Mouse (Mus musculus) embryonic facial prominence, embryonic 14.5 days (tissue): Measurements from ENCODE around the gene Ermp1. TPM values are rescaled to one million over a fixed set of nuclear protein-coding genes. Genes with fewer than 3 reads are reported as not detected.

ENCODE experiments used
- ATAC-seq: fragments of 200-750 bp; cut with Nextera tagmentation; 2 replicates; pipeline ENCODE4 v1.8.0; 2017; ENCODE audit warnings: low read depth, moderate number of reproducible peaks, moderate TSS enrichment
- DNase-seq: peaks from one replicate; pipeline ENCODE4 v3.0.0-alpha.2; 2015; ENCODE audit warnings: low spot score
- H3K27ac ChIP-seq: fragments of 300-500 bp; sonication (generic); replicated peaks from 2 replicates; pipeline ENCODE4 v1.5.1; 2014; ENCODE audit warnings: low read depth, mild to moderate bottlenecking, low read length, moderate library complexity
- H3K27me3 ChIP-seq: fragments of 300-500 bp; sonication (generic); replicated peaks from 2 replicates; pipeline ENCODE4 v1.6.1; 2014; ENCODE audit warnings: low read length; ENCODE audit not compliant: control insufficient read depth, insufficient read depth
- H3K36me3 ChIP-seq: fragments of 300-500 bp; sonication (generic); 2 replicates; pipeline ENCODE4 v1.6.1; 2014; ENCODE audit warnings: low read length, mixed read lengths; ENCODE audit not compliant: control insufficient read depth, insufficient read depth
- H3K4me1 ChIP-seq: fragments of 300-500 bp; sonication (generic); 2 replicates; pipeline ENCODE4 v1.6.1; 2014; ENCODE audit warnings: antibody characterized with exemption, low read length; ENCODE audit not compliant: control insufficient read depth, insufficient read depth
- H3K4me2 ChIP-seq: fragments of 300-500 bp; sonication (generic); 2 replicates; pipeline ENCODE4 v1.6.1; 2014; ENCODE audit warnings: low read depth, mild to moderate bottlenecking, low read length, moderate library complexity, mixed read lengths
- H3K4me3 ChIP-seq: fragments of 300-500 bp; sonication (generic); 2 replicates; pipeline ENCODE4 v1.5.1; 2014; ENCODE audit warnings: low read depth, mild to moderate bottlenecking, low read length
- H3K9ac ChIP-seq: fragments of 300-500 bp; sonication (generic); 2 replicates; pipeline ENCODE4 v1.6.1; 2014; ENCODE audit warnings: low read depth, mild to moderate bottlenecking, low read length, moderate library complexity, mixed read lengths
- H3K9me3 ChIP-seq: fragments of 300-500 bp; sonication (generic); 2 replicates; pipeline ENCODE4 v1.6.1; 2016; ENCODE audit warnings: low read length; ENCODE audit not compliant: control insufficient read depth
- WGBS: fragments of 180-500 bp; shearing (Covaris S2); extraction: QIAGEN DNeasy Blood & Tissue Kit; methylation state at CpG from one replicate; pipeline ENCODE4 v1.1.7; 2014; 5-methylcytosine and 5-hydroxymethylcytosine counted together
- polyA plus RNA-seq: library from polyadenylated mRNA; unstranded; fragments of >200 nt; fragmentation: Nextera tagmentation; extraction: Ambion mirVana; gene quantifications from 2 replicates; pipeline ENCODE4 v1.2.1, GENCODE M21; 2014

The Ermp1 gene
- polyA plus RNA-seq, 1 experiment from 2014 or later, result 14.2 TPM

GRCm38 (mm10) chr19:29643194-29643922, 4.9 kb downstream of the Ermp1 start:
- 83% methylated on average over 11 of the region's 11 CpGs for WGBS
- H3K4me1 ChIP-seq, result peaks cover 9% of the 10 kb centered on the region; the same call in 1 of the 2 replicates
- ATAC-seq, result no peak
- no peak overlapping the region for H3K4me3 ChIP-seq
- DNase-seq, result no peak
- peaks cover 11% of the 10 kb centered on the region; the same call in 1 of the 2 replicates for H3K36me3 ChIP-seq
- H3K9me3 ChIP-seq, result no peaks in the 10 kb centered on the region
- no peak overlapping the region for H3K27ac ChIP-seq
- H3K9ac ChIP-seq, result no peak overlapping the region
- no peaks in the 10 kb centered on the region for H3K27me3 ChIP-seq
- H3K4me2 ChIP-seq, result no peak overlapping the region

GRCm38 (mm10) chr19:29642211-29642610, 6.0 kb downstream of the Ermp1 start:
- peaks cover 11% of the 10 kb centered on the region; the same call in 1 of the 2 replicates for H3K36me3 ChIP-seq
- H3K9ac ChIP-seq, result no peak overlapping the region
- ATAC-seq (peak; percentile 71), DNase-seq (no peak)
- H3K4me1 ChIP-seq, result peaks cover 9% of the 10 kb centered on the region; the same call in 1 of the 2 replicates
- no peaks in the 10 kb centered on the region for H3K9me3 ChIP-seq
- no peaks in the 10 kb centered on the region for H3K27me3 ChIP-seq
- 32% methylated on average over 6 of the region's 6 CpGs for WGBS
- no peak overlapping the region for H3K4me2 ChIP-seq
- H3K27ac ChIP-seq, result no peak overlapping the region
- no peak overlapping the region for H3K4me3 ChIP-seq

GRCm38 (mm10) chr19:29641510-29641909, 6.7 kb downstream of the Ermp1 start:
- Histone ChIP-seq H3K36me3 (peaks cover 18% of the 10 kb centered on the region; the same call in 1 of the 2 replicates), H3K27me3 (no peaks in the 10 kb centered on the region), H3K4me1 (peaks cover 9% of the 10 kb centered on the region; the same call in 1 of the 2 replicates), H3K9ac (no peak overlapping the region), H3K4me3 (no peak overlapping the region), H3K27ac (peak overlapping the region; percentile 58), H3K4me2 (no peak overlapping the region; the same call in 1 of the 2 replicates), H3K9me3 (no peaks in the 10 kb centered on the region)
- 51% methylated on average over 5 of the region's 5 CpGs for WGBS
- DNase-seq (no peak), ATAC-seq (no peak)

GRCm38 (mm10) chr19:29641055-29641454, 7.2 kb downstream of the Ermp1 start:
- H3K4me1 ChIP-seq, result peaks cover 9% of the 10 kb centered on the region; the same call in 1 of the 2 replicates
- no peak overlapping the region; the same call in 1 of the 2 replicates for H3K4me3 ChIP-seq
- 11% methylated on average over 9 of the region's 9 CpGs for WGBS
- ATAC-seq (peak; percentile 26; the same call in 1 of the 2 replicates), DNase-seq (peak; percentile 49)
- peak overlapping the region; percentile 68 for H3K27ac ChIP-seq
- H3K4me2 ChIP-seq, result peak overlapping the region; percentile 40
- peak overlapping the region; percentile 48 for H3K9ac ChIP-seq
- peaks cover 18% of the 10 kb centered on the region; the same call in 1 of the 2 replicates for H3K36me3 ChIP-seq
- no peaks in the 10 kb centered on the region for H3K9me3 ChIP-seq
- H3K27me3 ChIP-seq, result no peaks in the 10 kb centered on the region

- 74% methylated on average over 2 of the region's 2 CpGs for WGBS
- DNase-seq (no peak), ATAC-seq (no peak)
- Histone ChIP-seq H3K36me3 (peaks cover 49% of the 10 kb centered on the region), H3K9ac (no peak overlapping the region), H3K4me3 (no peak overlapping the region), H3K27ac (no peak overlapping the region), H3K27me3 (no peaks in the 10 kb centered on the region), H3K4me2 (no peak overlapping the region), H3K9me3 (no peaks in the 10 kb centered on the region), H3K4me1 (no peaks in the 10 kb centered on the region)
These were observed 36.1 kb downstream of the Ermp1 start for GRCm38 (mm10) chr19:29612102-29612501.

- H3K27ac ChIP-seq, result no peak overlapping the region
- H3K36me3 ChIP-seq, result peaks cover 49% of the 10 kb centered on the region
- H3K27me3 ChIP-seq, result no peaks in the 10 kb centered on the region
- no peak overlapping the region for H3K4me2 ChIP-seq
- no peaks in the 10 kb centered on the region for H3K9me3 ChIP-seq
- WGBS, result 86% methylated on average over 10 of the region's 10 CpGs
- no peaks in the 10 kb centered on the region for H3K4me1 ChIP-seq
- DNase-seq (no peak), ATAC-seq (no peak)
- H3K9ac ChIP-seq, result no peak overlapping the region
- H3K4me3 ChIP-seq, result no peak overlapping the region
These were observed 37.3 kb downstream of the Ermp1 start for GRCm38 (mm10) chr19:29610907-29611306.

GRCm38 (mm10) chr19:29608212-29608611, 40.0 kb downstream of the Ermp1 start:
- Histone ChIP-seq H3K27me3 (no peaks in the 10 kb centered on the region), H3K4me3 (no peak overlapping the region), H3K9me3 (no peaks in the 10 kb centered on the region), H3K4me1 (no peaks in the 10 kb centered on the region), H3K36me3 (peaks cover 54% of the 10 kb centered on the region), H3K4me2 (no peak overlapping the region), H3K27ac (no peak overlapping the region), H3K9ac (no peak overlapping the region)
- ATAC-seq, result no peak
- no peak for DNase-seq
- WGBS, result 79% methylated on average over 4 of the region's 4 CpGs

GRCm38 (mm10) chr19:29607521-29607920, 40.7 kb downstream of the Ermp1 start:
- Histone ChIP-seq H3K36me3 (peaks cover 54% of the 10 kb centered on the region), H3K4me3 (no peak overlapping the region), H3K27ac (no peak overlapping the region), H3K4me2 (no peak overlapping the region), H3K9ac (no peak overlapping the region), H3K4me1 (no peaks in the 10 kb centered on the region), H3K27me3 (no peaks in the 10 kb centered on the region), H3K9me3 (no peaks in the 10 kb centered on the region)
- DNase-seq (no peak), ATAC-seq (no peak)
- WGBS, result 93% methylated on average over 4 of the region's 4 CpGs

- no peaks in the 10 kb centered on the region for H3K4me1 ChIP-seq
- 95% methylated on average over 3 of the region's 3 CpGs for WGBS
- no peaks in the 10 kb centered on the region for H3K9me3 ChIP-seq
- no peak overlapping the region for H3K27ac ChIP-seq
- H3K4me2 ChIP-seq, result no peak overlapping the region
- DNase-seq, result no peak
- H3K9ac ChIP-seq, result no peak overlapping the region
- ATAC-seq, result no peak
- peaks cover 54% of the 10 kb centered on the region for H3K36me3 ChIP-seq
- H3K27me3 ChIP-seq, result no peaks in the 10 kb centered on the region
- H3K4me3 ChIP-seq, result no peak overlapping the region
These were observed 43.6 kb downstream of the Ermp1 start for GRCm38 (mm10) chr19:29604653-29605052.
